Mouse (Mus musculus) retina, embryonic 14.5 days (tissue): Measurements from ENCODE around the gene Neurl4.
"Not testable (repeated sequence)": the region's sequence is repeated elsewhere in the genome, so short reads cannot be mapped to it uniquely, and the experiment has no call there.

Experiments
- DNase-seq: peaks from one replicate; pipeline ENCODE4 v3.0.0-alpha.2; 2015; ENCODE audit warnings: low spot score

The Neurl4 gene

DNA sequence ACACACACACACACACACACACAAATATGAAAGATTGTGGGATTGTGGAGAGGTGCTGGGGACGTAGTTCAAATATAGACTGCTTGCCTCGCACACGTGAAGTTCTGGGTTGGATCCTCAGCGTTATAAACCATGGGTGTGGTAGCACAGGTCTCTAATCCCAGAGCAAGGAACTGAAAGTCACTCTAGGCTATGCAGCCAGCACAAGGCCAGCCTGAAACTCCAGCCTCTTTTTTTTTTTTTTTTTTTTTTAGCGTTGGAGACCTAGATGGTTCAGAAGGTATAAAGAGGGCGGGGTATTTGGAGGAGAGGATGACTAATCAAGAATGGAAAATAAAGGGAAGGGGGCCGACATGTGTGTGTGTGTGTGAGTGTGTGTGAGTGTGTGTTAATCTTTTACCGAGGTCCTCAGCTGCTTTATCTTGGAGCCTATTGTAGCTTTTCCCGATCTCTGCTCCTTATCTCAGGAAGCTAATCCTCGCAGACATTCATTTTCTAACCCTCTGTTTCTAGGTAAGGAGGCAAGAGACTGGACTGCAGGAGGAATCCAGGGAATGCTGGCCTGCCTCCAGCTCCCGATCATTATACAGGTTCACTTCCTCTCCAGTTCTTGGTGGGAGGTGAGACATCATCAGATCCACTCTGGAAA, 52.5 kb downstream of the Neurl4 start:
- DNase-seq: no peak

DNA sequence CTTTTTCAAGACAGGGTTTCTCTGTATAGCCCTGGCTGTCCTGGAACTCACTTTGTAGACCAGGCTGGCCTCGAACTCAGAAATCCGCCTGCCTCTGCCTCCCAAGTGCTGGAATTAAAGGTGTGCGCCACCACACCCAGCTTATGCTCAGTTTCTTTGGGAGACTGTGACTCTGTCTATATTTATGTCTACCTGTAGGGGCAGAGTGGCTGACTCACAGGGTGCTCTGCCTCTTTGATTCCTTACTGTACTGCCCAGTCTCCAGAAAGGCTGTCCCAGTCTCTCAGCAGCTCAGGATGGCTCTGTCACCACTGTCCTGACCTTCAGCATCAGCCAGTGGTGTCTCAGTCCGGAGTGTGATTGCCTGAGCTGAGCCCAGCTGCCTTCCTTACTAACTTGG, 54.7 kb downstream of the Neurl4 start:
- DNase-seq: not testable (repeated sequence)

DNA sequence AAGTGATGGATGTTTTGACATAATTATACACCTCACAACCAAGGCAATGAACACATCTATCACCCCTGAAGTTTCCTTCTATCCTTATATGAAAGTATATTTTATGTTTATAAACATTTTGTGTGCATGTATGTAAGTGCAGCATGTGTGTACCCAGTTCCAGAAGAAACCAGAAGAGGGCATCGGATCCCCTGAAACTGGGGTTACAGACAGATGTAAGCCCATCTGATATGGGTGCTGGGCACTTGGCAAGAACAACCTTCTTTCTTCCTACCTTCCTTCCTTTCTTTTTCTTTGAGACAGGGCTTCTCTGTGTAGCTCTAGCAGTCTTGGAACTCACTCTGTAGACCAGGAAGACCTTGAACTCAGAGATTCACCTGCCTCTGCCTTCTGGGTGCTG, 55.3 kb downstream of the Neurl4 start:
- no peak for DNase-seq

GRCm38 (mm10) chr11:69960616-69961015, 59.7 kb downstream of the Neurl4 start:
- no peak for DNase-seq

- DNase-seq: no peak
These were observed 61.0 kb downstream of the Neurl4 start for GRCm38 (mm10) chr11:69961841-69962240.
